Mouse (Mus musculus): ENCODE measurements around the gene Pla2g4c.
"Not testable (repeated sequence)": the region's sequence is repeated elsewhere in the genome, so short reads cannot be mapped to it uniquely, and the experiment has no call there.

Gene Pla2g4c

DNA sequence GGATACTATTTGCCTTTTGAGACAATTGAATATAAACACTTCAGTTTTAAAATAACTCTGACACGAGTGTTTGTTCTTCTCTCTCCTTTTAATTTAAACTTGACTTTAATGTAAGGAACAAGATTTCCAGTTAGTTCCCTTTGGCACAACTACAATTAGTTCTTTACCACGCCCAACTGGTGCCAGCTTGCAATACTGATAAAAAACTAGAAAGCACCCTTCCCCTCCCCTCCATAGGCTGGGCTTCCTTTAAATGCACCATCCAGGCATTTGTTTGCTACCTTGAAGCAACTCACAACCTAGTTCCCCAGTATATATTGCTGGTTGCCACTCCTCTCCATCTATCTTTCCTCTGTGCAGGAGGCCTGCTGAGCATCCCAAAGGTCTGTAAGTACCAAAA is at the start of gene Pla2g4c:
TSS of gene Pla2g4c (plus strand) at position 340 of the 400 bp plus-strand sequence.
- no peak for DNase-seq (ENCODE audit: low spot score in 2 of 2)

DNA sequence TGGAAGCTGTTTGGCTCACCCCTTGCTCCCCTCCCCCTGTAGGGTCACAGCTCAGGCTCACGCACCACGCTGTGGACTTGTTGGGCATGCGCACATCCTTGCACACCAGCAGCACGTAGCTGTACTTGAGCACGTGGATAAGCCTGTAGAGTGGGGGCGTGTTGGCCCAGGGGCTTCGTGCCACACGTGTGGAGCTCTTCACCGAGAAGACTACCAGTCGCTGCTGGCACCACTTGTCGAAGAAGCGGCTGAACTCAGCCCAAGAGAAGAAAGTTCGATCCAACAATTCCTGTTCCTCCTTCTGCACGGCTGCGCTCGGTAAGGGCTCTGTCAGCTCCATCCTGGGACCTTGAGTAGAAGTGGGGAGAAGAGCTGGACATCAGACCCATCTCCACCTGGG is 47.4 kb upstream of the Pla2g4c start, which contains the start of gene Lig1:
TSS of gene Lig1 (plus strand) at position 203 of the 400 bp plus-strand sequence.
- no peak for DNase-seq (ENCODE audit: low spot score in 2 of 2)

DNA sequence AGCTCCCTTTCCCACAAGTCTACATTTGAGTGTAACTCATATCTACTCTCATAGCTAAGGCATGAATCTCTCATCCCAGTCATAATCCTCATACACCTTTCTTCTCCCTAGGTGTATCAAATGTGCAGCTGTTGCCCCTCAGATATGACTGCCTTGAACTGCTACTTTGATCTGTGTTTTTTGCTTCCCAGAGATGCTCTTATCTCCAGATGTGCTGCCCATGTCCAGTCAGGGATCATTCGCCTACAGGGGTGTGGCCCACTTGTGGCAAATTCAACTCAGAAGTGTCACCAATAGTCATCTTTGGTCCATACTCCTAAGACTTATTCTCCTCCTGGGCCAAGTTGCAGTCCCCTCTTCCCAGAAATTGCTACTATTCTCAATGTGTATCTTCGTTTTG is 46.6 kb upstream of the Pla2g4c start:
- no peak for DNase-seq (ENCODE audit: low spot score in 2 of 2)

DNA sequence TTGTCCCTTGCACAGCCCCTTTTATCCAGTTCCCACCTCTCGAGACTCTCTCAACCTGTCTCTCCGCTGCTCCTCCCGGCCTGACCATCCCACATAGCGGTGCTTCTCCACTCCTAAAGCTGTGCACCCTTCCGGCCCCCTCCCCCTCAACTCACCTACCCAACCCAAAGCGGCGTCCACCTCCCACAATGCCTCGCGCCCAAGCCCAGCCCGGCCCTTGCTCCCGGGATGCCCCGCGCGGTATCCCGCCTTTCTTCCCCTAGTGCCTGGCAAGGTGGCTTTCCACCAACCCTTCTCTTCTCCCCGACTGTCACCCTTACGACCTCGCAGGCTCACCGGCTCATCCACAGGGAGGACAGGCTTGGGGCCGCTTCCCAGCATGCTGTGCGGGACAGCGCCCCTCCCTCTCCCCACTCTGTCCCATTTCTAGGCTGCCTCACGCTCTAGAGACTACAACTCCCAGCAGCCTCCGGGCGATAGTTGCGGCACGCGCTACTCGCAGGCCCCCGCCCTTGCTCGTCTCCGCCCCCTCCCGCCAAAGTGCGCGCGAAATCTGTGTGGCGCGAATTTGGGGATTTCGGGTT is 46.1 kb upstream of the Pla2g4c start, which contains the start of gene Zswim9:
TSS of gene Zswim9 (minus strand) at position 414 of the 584 bp plus-strand sequence.
- DNase-seq (ENCODE audit: low spot score in 2 of 2) = peak; percentile 91 to 92

DNA sequence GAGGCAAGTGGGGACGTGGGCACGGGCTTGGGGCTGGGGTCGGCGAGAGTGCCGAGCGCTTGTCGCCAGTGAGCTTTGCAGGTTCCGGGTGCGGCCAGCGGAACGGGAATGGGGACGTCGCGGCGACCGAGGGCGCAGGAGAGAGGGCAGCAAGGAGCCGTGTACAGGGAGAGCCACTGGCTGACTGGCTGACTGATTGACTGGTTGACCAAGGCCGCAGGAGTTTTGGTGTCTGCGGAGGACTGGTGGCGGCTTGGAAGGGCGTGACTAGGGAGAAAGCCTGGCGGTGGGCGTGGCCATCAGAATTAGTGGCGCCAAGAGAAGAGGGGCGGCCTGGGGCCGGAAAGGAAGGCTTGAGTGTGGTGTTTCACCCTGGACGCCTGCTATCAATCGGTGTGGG is 45.5 kb upstream of the Pla2g4c start:
- DNase-seq (ENCODE audit: low spot score in 2 of 2) = not testable (repeated sequence)

DNA sequence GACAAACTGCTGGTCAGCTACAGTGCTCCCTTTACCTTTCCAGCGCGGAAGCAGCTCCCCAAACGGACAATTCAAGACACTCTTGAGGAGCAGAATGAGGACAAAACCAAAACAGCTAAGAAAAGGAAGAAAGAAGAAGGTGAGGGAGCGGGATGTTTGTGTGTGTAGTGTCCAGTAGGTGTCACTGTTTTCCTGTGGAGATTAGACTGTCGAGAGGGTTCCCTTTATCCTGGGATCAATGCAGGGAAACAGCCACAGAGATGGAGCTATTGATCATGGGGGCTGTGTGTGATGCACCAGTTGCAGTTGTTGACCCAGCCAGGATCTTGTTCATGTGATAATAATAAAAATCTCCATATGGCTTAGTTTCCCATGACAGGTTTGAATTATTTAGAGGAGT is 35.8 kb upstream of the Pla2g4c start:
- no peak for DNase-seq (ENCODE audit: low spot score in 2 of 2)

DNA sequence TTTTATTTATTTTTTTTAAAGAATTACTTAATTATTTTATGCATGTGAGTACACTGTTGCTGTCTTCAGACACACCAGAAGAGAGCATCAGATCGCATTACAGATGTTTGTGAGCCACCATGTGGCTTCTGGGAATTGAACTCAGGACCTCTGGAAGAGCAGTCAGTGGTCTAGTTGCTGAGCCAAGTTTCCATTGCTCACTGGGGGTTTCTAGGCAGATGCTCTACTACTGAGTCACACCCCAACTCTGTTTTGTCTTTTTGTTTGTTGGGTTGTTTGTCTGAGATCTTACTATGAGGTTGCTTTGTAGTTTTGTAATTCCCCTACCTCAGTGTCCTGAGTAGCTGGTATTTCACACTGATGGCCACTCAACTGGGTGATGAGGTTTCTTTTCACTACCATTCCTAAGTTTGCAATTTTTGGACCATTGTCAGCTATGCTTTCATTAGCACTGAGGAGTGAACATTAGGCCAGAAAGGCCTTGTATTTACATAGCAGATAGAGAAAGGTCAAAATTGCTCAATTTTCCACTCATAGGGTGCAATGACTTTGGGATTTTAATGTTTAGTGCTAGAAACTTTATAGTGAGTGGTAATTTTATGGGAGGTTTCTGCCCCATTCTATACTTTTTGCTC is 34.3 kb upstream of the Pla2g4c start:
- DNase-seq (ENCODE audit: low spot score in 2 of 2) = no peak

DNA sequence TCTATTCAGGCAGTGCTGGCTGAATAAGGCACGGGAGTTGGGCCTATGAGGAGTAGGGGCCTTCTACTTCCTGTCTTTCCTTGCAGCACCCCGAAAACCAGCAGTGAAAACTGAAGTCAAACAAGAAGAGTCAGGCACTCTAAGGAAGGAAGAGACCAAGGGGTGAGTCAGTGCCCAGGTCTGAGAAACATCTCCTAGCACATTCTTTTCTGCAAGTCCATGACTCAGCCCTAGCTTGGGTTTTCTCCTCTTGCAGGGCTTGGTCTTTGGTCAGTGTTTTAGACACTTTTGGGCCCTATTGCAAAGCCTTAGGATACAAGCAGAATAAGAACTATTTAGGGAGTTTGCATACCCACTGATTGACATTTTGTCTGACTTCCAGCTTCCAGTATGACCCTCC is 33.1 kb upstream of the Pla2g4c start:
- DNase-seq (ENCODE audit: low spot score in 2 of 2) = no peak

DNA sequence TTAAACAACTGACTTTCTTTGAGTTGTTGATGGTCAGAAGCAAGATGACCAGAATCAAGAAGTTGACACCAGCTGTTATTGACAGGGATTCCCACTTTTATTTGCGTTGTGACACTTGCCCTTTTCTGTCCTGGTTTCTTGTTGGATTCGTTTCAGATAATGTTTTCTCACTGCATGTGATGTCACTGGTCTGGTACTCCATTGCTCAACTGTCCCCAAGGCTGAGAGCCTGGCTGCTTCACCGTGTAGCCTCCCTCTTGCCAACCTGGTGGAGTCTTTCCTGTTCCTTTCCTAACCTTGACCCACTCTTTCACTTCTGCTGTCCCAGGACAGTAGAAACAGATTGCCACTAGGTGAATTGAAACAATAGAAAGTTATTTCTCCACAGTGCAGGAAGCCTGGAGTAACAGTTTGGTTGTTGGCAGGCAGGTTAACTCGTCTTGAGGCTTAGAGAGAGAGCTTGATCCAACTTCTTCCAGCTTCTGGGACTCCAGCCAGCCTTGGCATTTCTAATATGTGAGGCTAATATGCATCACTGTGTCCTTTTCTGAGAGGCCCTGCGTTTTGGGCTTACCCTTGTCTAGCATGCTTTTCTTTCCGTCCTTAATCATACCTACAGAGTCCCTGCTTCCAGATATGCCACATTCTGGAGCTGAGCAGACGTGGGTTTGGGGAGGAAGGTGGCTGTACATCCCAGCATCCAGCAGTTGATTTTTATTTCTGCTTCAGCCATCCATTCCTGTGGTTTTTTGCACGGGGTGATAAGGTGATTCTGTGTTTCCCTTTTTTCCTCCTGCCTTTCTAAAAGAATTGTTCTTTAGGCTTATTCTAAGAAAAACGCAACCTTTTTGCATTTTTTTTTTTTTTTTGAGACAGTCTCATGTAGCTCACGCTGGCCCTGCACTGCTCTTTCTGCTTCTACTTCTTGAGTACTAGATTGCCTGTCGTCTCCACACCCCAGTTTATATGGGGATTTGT is 30.3 kb upstream of the Pla2g4c start:
- no peak for DNase-seq (ENCODE audit: low spot score in 2 of 2)

DNA sequence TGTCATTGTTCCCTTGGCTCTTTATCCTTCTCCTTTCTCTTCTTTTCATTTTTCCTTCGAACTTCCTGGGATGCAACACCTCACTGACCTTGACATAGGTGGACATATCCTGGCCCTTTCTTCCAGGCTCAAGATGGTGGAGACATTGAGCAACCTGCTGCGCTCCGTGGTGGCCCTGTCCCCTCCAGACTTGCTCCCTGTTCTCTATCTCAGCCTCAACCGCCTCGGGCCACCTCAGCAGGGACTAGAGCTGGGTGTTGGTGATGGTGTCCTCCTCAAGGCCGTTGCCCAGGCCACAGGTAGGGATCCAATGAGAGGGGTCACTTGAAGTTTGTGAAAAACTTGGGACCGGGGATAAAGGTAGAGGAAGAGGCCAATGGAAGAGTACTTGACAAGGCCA is 29.2 kb upstream of the Pla2g4c start:
- DNase-seq (ENCODE audit: low spot score in 2 of 2) = no peak

DNA sequence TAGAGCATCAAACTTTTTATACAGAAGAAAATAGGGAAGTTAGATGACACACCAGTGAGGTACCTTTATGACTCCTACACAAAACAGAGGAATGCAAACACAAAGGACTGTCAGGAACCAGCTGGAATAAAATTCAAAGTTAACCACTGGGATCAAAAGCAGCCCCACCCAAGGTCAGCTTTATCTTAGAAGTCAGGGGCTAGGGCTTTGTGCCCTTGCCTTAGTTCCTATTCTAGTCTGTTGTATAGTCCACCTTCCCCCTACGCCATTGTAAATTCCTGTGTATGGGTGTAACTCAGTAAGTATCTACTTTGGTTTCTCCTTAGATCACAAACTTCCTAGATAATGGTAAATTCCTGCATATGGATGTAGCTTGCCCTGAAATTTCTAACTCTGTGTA is 26.8 kb upstream of the Pla2g4c start:
- no peak for DNase-seq (ENCODE audit: low spot score in 2 of 2)

DNA sequence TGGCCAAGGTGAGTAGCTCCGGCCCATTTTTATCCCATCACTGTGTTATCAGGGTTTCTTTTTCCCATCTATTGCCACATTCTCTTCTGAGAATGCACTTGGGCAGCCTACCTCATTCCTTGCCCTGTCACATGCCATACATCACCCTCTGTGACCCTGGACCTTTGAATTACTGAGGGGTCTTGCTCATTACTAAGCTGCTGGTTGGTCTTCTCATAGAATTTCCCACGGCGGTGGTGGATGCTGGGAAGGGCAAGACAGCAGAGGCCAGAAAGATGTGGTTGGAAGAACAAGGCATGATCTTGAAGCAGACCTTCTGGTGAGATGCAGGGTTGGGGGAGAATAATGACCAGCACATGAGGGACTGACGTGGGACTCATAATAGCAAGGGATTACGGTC is 25.6 kb upstream of the Pla2g4c start:
- no peak for DNase-seq (ENCODE audit: low spot score in 2 of 2)

DNA sequence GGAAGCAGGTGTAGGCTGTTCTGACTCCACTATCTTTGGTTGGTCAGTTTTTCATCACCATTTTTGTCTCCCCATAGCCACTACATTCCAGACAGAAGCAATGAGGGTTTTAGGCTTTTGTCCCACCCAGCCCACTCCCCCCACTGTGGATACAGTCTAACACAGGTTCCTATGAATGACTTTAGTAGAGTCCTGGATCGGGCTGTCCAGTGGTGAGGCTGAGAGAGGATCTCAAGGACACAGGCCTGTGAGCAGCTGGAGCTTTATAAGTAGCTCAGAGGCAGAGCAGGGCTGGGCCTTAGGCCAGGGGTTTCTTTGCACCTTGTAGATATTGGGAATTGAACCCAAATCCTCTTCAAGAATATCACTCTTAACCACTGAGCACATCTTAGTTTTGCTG is 22.8 kb upstream of the Pla2g4c start:
- no peak for DNase-seq (ENCODE audit: low spot score in 2 of 2)

DNA sequence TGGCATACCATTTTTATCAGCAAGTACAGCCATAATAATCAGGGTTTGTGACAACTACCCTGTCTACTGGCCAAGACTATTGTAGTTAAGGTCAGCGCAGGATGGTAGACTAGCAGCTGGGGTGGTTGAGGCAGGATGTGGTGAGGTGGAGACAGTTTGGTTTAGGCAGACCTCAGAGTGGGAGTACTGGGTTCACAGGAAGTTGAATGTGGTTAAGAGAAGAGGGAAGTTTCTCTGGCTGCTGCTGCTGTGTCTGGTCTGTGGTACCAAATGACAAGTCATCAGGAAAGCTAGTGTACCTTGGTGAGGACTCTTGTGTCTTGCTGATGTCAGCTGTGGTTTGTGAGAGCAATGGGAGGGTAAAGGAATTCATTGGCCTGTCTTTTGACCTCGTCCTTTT is 21.7 kb upstream of the Pla2g4c start:
- DNase-seq (ENCODE audit: low spot score in 2 of 2) = no peak

DNA sequence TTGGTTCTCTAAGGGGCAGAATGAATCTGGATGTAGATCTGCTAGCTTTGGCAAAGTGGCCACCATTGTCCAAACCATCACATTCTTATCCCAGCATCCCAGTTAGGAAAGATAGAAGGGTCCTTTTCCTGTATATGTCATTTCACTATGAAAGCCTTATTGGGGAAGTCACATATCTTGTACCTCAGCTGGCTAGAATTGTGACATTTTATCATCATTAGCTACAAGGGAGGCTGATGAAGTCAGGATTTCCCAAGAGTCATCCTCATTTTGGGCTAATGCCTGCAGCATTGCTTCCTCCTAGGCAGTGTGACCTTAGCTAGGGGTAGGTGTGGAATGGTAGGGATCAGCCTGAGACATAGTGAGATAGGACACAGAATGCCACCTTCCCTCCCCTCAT is 21.1 kb upstream of the Pla2g4c start:
- DNase-seq (ENCODE audit: low spot score in 2 of 2) = no peak

DNA sequence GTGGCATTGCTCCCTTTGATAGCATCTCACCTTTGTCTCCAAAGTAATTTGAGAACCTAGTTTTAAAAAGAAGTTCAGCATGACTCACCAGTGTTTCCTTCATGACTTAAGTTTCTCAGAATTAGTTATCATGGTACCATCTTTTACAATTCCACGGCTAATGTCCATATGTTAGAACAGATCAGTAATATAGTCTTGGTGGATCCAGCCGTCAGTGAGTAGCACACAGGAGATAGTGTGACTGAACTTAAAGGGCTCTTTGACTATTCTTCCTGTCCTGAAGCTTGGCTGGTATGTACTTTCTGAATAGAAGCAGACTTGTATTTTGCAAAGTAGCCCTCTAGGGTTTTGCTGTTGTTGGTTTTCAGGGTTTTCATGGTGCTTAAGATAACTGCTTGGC is 15.0 kb upstream of the Pla2g4c start:
- DNase-seq (ENCODE audit: low spot score in 2 of 2) = no peak

DNA sequence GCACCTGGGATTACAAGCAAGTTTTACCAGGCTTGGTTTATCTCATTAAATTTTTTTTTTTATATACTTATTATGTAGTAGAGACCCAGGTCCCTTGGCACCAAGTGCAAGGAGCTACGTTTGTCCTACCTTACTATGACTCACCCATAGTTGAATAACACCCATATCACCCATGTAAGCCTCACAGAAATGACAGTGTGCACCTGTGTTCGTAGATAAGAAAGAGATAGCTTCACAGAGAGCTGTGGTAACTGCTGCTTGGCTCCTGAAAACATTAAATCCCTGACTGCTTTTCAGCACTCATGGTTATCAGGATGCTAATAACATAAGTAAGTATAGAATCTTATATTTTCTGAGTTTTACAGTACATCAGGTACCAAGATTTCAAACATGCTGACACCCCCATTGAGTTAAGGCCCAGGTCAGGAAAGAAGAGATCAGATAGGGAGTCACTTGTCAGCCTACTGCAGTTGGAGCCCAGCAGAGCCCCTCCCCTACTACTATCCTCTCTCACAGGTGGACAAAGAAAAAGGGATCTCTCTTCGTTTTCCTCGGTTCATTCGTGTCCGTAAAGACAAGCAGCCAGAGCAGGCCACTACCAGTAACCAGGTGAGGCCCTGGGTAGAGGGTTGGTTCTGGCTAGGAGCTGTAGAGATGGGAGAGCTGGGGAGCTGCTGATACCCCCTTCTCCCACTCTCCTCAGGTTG is 13.8 kb upstream of the Pla2g4c start:
- no peak for DNase-seq (ENCODE audit: low spot score in 2 of 2)

DNA sequence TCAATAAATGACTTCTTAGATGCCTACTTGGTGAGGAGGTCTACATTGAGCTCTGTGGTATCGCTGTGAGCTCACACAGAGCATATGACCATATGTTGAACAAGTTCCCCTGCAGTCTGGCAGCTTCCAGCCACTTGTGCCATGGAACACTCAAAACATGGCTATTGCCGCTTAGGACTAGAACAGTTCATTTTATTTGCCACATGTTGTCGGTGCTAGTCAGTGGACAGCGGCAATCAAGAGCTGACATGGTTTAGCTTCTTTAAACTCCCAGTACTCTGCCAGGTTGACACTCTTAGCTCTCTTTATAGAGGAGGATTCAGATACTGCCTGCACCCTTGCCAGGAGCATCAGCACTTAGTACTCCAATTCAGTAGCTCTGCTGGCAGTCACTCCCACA is 13.1 kb upstream of the Pla2g4c start:
- DNase-seq (ENCODE audit: low spot score in 2 of 2) = peak in 1 of 2 experiments; percentile 5

DNA sequence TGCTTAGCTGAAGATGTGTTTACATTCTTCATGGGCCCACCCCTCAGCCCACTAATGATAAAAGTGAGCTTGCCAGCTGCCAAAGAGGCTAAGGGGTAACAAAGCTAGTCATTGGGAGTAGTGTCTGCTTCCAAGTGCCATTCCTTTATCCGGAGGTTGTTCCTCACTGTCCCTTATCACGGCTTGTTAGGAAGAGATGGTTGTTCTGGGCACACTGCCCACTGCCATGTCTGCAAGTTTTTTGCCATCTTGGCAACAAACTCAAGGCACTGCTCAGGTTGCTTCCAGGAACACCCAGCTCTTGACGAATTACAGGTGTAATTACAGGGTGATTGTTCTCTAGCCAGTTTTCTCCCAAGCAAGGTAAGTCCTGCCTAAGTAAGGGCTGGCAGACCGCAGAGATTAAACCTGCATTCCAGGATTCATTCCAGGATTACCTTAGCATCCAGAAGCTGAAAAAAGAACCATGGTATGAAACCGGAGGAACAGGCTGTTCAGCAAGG is 10.3 kb upstream of the Pla2g4c start:
- no peak for DNase-seq (ENCODE audit: low spot score in 2 of 2)

DNA sequence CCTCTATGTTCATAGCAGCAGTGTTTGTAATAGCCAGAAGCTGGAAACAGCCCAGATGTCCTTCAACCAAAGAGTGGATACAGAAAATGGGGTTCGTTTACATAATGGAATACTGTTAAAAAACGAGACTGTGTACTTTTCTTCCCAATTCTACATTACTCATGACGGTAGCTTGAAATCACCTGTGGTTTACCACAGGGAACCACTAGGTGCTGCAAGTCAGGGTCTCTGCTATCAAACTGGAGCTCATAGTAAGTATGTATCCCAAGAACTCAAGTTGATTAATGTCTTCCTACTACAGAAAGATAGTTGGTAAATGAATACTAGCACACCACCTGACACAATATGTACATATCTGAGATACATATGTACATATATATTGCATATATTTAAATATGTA is 3.0 kb upstream of the Pla2g4c start:
- no peak for DNase-seq (ENCODE audit: low spot score in 2 of 2)

DNA sequence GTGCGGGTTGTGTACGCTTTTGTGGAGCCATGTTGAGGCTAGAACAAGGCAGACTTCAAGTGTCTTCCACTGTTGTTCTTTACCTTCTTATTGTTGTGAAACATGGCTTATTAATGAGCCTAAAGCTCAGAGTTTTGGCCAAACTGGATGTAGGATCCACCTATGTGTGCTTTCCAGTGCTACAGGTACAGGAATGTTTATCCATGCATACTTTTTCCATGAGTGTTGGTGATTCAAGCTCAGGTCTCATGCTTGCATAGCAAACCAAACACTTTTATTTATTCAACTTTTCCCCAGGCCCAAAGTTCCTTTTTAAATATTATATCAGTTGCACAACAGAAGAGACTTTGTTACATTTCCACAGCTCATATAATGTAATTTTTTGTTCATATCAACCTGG is 6.1 kb downstream of the Pla2g4c start:
- DNase-seq (ENCODE audit: low spot score in 2 of 2) = no peak

DNA sequence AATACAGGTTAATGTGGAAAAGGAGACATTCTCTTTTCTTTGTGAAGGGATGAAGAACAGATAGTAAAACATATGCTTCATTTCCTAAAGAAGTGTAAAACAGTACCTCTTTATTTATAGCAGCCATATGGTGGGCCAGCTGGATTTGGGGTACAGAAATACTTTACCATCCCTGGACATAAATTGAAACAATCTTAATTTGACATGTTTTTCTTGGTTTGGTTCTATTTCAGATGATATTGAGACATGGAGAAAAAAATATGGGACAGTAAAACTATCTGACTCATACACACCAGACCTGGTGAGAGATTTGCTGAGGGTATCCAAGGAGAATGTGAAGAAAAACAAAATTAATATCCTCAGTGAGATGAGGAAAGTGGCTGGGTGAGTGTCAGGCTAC is 31.5 kb downstream of the Pla2g4c start:
- DNase-seq (ENCODE audit: low spot score in 2 of 2) = peak; percentile 17 to 63

All from right cerebral cortex, postnatal 36 days (tissue).